Mouse (Mus musculus): Measurements from ENCODE around the gene Ift172.

- TF ChIP-seq POLR2A (IDR thresholded peaks at IDR 0.05; ENCODE audit: insufficient read depth, low read depth, low read length) (no peak), CTCF (IDR thresholded peaks at IDR 0.05; ENCODE audit: insufficient read depth, low read depth, low read length) (no peak)
These were observed 2.3 kb downstream of the Ift172 start for GRCm38 (mm10) chr5:31288655-31289054.

All from olfactory bulb, adult 2 months (tissue).